Mouse (Mus musculus): ENCODE results near the gene Zc3h12b. TPM values are rescaled to one million over a fixed set of nuclear protein-coding genes. Genes with fewer than 3 reads are reported as not detected.
A peak's percentile ranks its signal among the peaks of the same experiment; 100 is the strongest.

The Zc3h12b gene
- total and polyA plus RNA-seq, 2 experiments = 0.11 to 0.28 TPM

DNA sequence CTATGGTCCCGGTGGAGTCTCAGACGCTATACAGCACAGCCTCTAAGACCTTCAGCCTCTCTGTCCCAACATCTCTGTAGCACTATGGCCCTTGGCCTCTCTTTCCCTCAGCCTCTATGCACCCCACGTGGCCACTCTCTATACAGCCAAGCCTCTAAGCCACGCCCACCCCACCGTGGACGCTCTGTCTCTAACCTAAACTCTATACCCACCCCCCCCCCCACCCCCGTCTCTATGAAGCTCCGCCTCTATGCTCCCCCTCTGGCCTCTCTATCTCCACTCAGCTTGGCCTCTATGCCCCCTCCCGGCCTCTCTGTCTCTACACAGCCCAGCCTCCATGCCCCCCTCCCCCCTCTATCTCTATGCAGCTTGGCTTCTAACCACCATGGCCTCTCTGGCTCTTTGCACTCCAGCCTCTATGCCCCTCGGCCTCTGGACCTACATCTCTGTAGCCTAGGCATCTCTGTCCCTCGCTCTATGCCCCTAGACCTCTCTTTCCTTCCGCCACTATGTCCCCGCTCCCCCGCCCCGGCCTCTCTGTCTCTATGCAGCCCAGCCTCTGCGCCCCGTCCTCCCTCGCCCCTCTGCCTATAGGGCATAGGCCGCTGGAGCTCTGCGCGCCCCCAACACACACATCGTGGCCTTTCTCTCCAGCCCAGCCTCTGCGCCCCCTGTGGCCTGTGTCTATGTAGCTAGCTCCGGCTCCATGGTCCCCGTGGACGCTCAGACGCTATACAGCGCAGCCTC is 256.5 kb downstream of the Zc3h12b start:
- Histone ChIP-seq H3K36me3 (ENCODE audit: control insufficient read depth, insufficient read depth, low read length) (no peaks in the 10 kb centered on the region), H3K9ac (ENCODE audit: low read depth, low read length) (peak overlapping the region; percentile 62), H3K27me3 (ENCODE audit: control insufficient read depth, insufficient read depth, low read length) (no peaks in the 10 kb centered on the region), H3K4me3 (ENCODE audit: insufficient read depth, low read depth, low read length) (peak overlapping the region; percentile 66), H3K4me1 (ENCODE audit: control insufficient read depth, insufficient read depth, low read length) (no peaks in the 10 kb centered on the region), H3K27ac (replicated peaks; ENCODE audit: insufficient read depth, low read depth, low read length) (no peak overlapping the region), H3K79me2 (ENCODE audit: control insufficient read depth, insufficient read depth, low read length) (no peaks in the 10 kb centered on the region)
- TF ChIP-seq POLR2A (IDR thresholded peaks at IDR 0.05; ENCODE audit: extremely low read depth, insufficient read depth, low read length) (no peak), CTCF (IDR thresholded peaks at IDR 0.05; ENCODE audit: low read depth, low read length) (peak; percentile 42)
- 3% methylated on average over 21 of the region's 28 CpGs for WGBS
- DNase-seq (ENCODE audit: extremely low read depth, low read depth, low spot score) = peak; percentile 15

GRCm38 (mm10) chrX:95968594-95968965 is 257.1 kb downstream of the Zc3h12b start:
- H3K27ac ChIP-seq (replicated peaks; ENCODE audit: insufficient read depth, low read depth, low read length) = no peak overlapping the region

DNA sequence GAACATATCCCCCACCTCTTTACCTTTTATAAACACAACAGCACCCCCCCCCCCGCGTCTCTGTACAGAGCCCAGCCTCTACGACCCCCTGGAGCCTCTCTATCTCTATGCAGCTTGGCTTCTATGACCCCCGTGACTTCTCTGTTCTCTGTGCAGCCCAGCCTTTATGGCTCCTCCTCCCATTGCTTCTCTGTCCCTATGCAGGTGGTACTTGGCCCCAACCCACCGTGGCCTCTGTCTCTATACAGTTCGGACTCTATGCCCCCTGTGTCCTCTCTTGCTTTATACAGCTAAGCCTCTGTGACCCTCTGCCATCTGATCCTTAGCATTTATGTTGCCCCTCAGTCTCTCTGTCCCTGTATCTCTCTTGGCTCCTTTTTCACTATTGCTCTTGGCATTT is 257.6 kb downstream of the Zc3h12b start:
- WGBS = 41% methylated on average over 6 of the region's 6 CpGs
- TF ChIP-seq CTCF (IDR thresholded peaks at IDR 0.05; ENCODE audit: low read depth, low read length) (no peak), POLR2A (IDR thresholded peaks at IDR 0.05; ENCODE audit: extremely low read depth, insufficient read depth, low read length) (no peak)
- DNase-seq (ENCODE audit: extremely low read depth, low read depth, low spot score) = no peak
- no peak overlapping the region for H3K4me3 ChIP-seq (ENCODE audit: insufficient read depth, low read depth, low read length)
- no peaks in the 10 kb centered on the region for H3K4me1 ChIP-seq (ENCODE audit: control insufficient read depth, insufficient read depth, low read length)
- H3K79me2 ChIP-seq (ENCODE audit: control insufficient read depth, insufficient read depth, low read length) = no peaks in the 10 kb centered on the region
- no peaks in the 10 kb centered on the region for H3K36me3 ChIP-seq (ENCODE audit: control insufficient read depth, insufficient read depth, low read length)
- no peak overlapping the region for H3K9ac ChIP-seq (ENCODE audit: low read depth, low read length)
- H3K27me3 ChIP-seq (ENCODE audit: control insufficient read depth, insufficient read depth, low read length) = no peaks in the 10 kb centered on the region
- no peak overlapping the region for H3K27ac ChIP-seq (replicated peaks; ENCODE audit: insufficient read depth, low read depth, low read length)

More at GRCm38 (mm10) chrX:95968594-95968965, 257.1 kb downstream of the Zc3h12b start:
- peak overlapping the region; percentile 62 for H3K9ac ChIP-seq (ENCODE audit: low read depth, low read length)
- 4% methylated on average over 6 of the region's 6 CpGs for WGBS
- DNase-seq (ENCODE audit: extremely low read depth, low read depth, low spot score) = peak; percentile 59
- H3K4me1 ChIP-seq (ENCODE audit: control insufficient read depth, insufficient read depth, low read length) = no peaks in the 10 kb centered on the region
- H3K79me2 ChIP-seq (ENCODE audit: control insufficient read depth, insufficient read depth, low read length) = no peaks in the 10 kb centered on the region
- TF ChIP-seq POLR2A (IDR thresholded peaks at IDR 0.05; ENCODE audit: extremely low read depth, insufficient read depth, low read length) (no peak), CTCF (IDR thresholded peaks at IDR 0.05; ENCODE audit: low read depth, low read length) (no peak)
- H3K27me3 ChIP-seq (ENCODE audit: control insufficient read depth, insufficient read depth, low read length) = no peaks in the 10 kb centered on the region
- peak overlapping the region; percentile 66 for H3K4me3 ChIP-seq (ENCODE audit: insufficient read depth, low read depth, low read length)
- H3K36me3 ChIP-seq (ENCODE audit: control insufficient read depth, insufficient read depth, low read length) = no peaks in the 10 kb centered on the region

DNA sequence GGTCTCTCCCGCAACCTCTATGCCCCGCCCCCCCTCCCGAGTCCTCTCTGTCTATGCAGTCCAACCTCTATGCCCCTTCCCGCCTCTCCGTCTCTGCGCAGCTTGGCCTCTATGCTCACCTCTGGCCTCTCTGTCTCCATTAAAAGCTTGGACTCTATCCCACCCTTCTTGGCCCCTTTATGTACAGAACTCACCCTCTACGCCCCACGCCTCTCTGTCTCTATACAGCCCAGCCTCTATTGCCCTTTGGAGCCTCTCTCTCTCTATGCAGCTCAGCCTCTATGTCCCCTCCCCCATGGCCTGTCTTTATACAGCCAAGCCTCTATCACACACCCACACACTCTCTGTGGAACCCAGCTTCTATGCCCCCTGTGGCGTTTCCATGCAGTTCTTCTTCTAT is 258.5 kb downstream of the Zc3h12b start:
- 70% methylated on average over 9 of the region's 9 CpGs for WGBS

More for the DNA sequence above, 258.5 kb downstream of the Zc3h12b start:
- H3K9ac ChIP-seq (ENCODE audit: low read depth, low read length) = no peak overlapping the region
- H3K27me3 ChIP-seq (ENCODE audit: control insufficient read depth, insufficient read depth, low read length) = no peaks in the 10 kb centered on the region
- no peaks in the 10 kb centered on the region for H3K79me2 ChIP-seq (ENCODE audit: control insufficient read depth, insufficient read depth, low read length)
- DNase-seq (ENCODE audit: extremely low read depth, low read depth, low spot score) = no peak
- H3K4me3 ChIP-seq (ENCODE audit: insufficient read depth, low read depth, low read length) = no peak overlapping the region
- H3K4me1 ChIP-seq (ENCODE audit: control insufficient read depth, insufficient read depth, low read length) = no peaks in the 10 kb centered on the region
- H3K27ac ChIP-seq (replicated peaks; ENCODE audit: insufficient read depth, low read depth, low read length) = no peak overlapping the region
- TF ChIP-seq POLR2A (IDR thresholded peaks at IDR 0.05; ENCODE audit: extremely low read depth, insufficient read depth, low read length) = no peak
- no peak for TF ChIP-seq CTCF (IDR thresholded peaks at IDR 0.05; ENCODE audit: low read depth, low read length)
- no peaks in the 10 kb centered on the region for H3K36me3 ChIP-seq (ENCODE audit: control insufficient read depth, insufficient read depth, low read length)

Other genes with a start within 250 kb of the Zc3h12b start
- gene Asb12, start 153.7 kb upstream of the Zc3h12b start, total RNA-seq (2014; rRNA removed) = not detected in 2 replicates
- not detected in 2 replicates for gene Asb12, start 153.7 kb upstream of the Zc3h12b start, polyA plus RNA-seq (2012; rRNA removed)
- not detected in 2 replicates for gene Pfn5, start 153.6 kb upstream of the Zc3h12b start, total RNA-seq (2014; rRNA removed)
- gene Pfn5, start 153.6 kb upstream of the Zc3h12b start, polyA plus RNA-seq (2012; rRNA removed) = not detected in 2 replicates
- 0.60 and 1.5 TPM in 2 replicates for gene Zc4h2, start 53.2 kb upstream of the Zc3h12b start, total RNA-seq (2014; rRNA removed)
- gene Zc4h2, start 53.2 kb upstream of the Zc3h12b start, polyA plus RNA-seq (2012; rRNA removed) = 0.44 and 0.61 TPM in 2 replicates
- 23.0 and 23.4 TPM in 2 replicates for gene Las1l, start 245.3 kb downstream of the Zc3h12b start, total RNA-seq (2014; rRNA removed)
- gene Las1l, start 245.3 kb downstream of the Zc3h12b start, polyA plus RNA-seq (2012; rRNA removed) = 9.0 and 9.2 TPM in 2 replicates

Measured in liver, adult 2 months (tissue).